Mouse (Mus musculus) urinary bladder, postnatal 14 days (tissue): ENCODE data around the gene Rpl36-ps4.
"Not testable (repeated sequence)": the region's sequence is repeated elsewhere in the genome, so short reads cannot be mapped to it uniquely, and the experiment has no call there.

Experiments
- DNase-seq: peaks from one replicate; pipeline ENCODE4 v3.0.0; 2021; ENCODE audit warnings: low spot score

Rpl36-ps4 gene

GRCm38 (mm10) chr17:87948965-87949584 is 28.3 kb downstream of the Rpl36-ps4 start:
- DNase-seq, result peak; percentile 77

DNA sequence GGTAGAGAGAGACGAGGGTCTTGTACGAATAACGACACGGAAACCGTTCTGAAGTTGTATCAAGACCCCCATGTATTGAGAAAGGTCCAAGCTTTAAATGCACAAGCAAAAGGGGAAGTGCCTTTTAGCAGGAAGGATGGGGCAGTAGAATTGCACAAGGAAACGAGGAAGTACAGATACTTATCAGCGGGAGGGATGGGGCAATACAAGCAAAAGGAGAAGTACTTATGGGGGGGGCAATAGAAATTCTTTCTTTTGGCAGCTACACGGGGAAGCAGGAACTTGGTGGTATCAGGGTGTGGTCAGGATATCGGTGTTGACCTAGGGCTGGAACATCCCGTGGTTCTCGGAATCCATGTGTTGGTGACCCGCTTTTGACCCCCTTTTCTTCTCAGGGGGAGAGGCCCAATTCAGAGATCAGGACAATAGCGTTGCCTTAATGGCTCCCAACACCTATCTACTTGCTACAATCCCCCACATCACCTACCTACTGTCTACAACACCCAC is 33.9 kb downstream of the Rpl36-ps4 start:
- not testable (repeated sequence) for DNase-seq

GRCm38 (mm10) chr17:87957096-87957840 is 36.5 kb downstream of the Rpl36-ps4 start:
- DNase-seq, result no peak

GRCm38 (mm10) chr17:87958283-87958682 is 37.5 kb downstream of the Rpl36-ps4 start:
- DNase-seq, result no peak

GRCm38 (mm10) chr17:87959406-87959805 is 38.6 kb downstream of the Rpl36-ps4 start:
- not testable (repeated sequence) for DNase-seq

DNA sequence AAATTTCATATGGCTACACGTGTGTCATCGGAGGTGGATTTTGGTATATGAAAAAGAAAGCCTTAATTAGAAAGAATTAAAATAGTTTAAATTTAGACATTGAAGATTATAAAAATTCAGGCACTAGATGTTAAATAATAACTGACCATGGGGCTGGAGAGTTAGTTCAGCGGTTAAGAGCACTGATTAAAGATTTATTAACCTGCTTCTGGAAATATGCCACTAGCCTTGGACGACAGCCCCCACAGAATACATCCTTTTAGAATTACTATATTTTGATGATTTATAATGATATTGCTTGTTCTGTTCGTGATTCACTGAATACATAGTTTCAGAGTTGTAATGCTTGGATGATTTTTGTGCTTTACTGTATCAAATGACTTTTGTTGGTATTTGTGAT is 39.2 kb downstream of the Rpl36-ps4 start:
- DNase-seq, result not testable (repeated sequence)

DNA sequence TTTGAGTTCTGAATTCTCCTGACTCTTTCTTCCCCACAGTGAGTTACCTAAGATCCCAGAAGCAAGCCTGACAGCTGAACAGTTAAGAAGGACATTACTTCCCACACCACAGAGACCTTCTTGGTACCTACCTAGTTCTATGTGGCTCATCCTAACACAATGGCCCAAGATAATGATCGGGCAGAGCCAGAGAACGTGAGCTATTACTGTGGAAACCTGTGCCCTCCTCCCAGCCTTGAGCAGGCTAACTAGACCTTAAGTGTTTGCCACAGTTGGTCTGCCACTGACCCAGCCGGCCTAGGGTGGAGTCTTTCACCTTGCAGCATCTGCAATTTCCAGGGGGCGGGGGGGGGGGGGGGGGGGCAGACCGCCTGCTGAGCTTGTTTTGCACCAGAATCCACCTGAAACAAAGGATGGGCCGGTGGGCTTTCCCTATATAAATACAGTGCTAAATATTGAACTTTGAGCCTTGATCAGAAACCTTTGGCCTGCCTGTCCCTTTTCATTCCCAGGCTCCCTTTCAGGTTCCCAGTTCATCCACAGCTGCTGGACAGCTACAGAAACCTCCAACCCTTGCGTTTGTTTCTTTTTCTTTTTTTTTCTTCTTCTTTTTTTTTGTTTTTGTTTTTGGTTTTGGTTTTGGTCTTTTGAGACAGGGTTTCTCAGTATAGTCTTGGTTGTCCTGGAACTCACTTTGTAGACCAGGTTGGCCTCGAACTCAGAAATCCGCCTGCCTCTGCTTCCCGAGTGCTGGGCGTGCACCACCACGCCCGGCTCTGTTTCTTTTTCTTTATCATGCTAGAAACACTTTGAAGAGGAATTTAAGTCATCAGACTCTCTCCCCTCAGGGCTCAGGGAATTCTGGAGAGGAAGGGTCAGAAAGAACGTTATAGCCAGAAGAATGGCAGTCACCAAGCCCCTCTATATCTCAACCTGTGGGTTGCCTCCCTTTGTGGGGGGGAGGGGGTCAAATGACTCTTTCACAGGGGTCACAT is 42.6 kb downstream of the Rpl36-ps4 start:
- DNase-seq, result no peak

DNA sequence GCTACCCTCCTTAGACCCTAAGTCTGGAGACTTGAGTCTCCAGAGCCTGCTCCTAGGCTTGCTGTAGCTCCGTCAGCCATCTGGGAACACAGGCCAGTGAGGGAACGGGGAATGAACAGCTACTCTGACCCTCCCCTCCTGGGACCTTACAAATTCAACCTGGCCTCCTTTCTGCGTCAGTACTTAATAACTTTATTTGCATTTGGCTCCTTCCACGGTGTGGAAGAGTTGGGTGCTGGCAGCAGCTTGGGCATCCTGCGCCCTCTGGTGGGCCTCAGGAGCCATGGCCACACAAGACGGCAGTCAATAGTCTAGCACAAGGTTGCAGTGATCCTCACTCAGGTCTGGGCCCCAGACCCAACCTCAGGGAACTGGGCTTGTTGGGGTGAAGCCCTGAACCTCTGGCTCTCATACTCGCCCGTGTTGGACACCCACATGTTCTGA is 47.7 kb downstream of the Rpl36-ps4 start:
- not testable (repeated sequence) for DNase-seq
